Mouse (Mus musculus): ENCODE data around the gene Dhh.

The Dhh gene

GRCm38 (mm10) chr15:98871070-98871915 is 27.0 kb downstream of the Dhh start, which contains the start of gene Kmt2d:
Gene Kmt2d, minus strand, starts transcription at chr15:98871204.
- DNase-seq: peak in 1 of 2 experiments; percentile 44

GRCm38 (mm10) chr15:98870179-98871069 is 27.9 kb downstream of the Dhh start:
- DNase-seq: peak in 1 of 2 experiments; percentile 45

- DNase-seq: no peak
Observed at GRCm38 (mm10) chr15:98869342-98870178, 28.8 kb downstream of the Dhh start.

- DNase-seq: no peak
Observed at GRCm38 (mm10) chr15:98868346-98869063, 29.8 kb downstream of the Dhh start.

GRCm38 (mm10) chr15:98867321-98867720 is 31.0 kb downstream of the Dhh start:
- peak; percentile 48 to 66 for DNase-seq

GRCm38 (mm10) chr15:98866501-98866900 is 31.8 kb downstream of the Dhh start:
- no peak for DNase-seq

- DNase-seq: no peak
Observed at GRCm38 (mm10) chr15:98865771-98866170, 32.6 kb downstream of the Dhh start.

- DNase-seq: no peak
Observed at GRCm38 (mm10) chr15:98864951-98865350, 33.4 kb downstream of the Dhh start.

GRCm38 (mm10) chr15:98863451-98863958 is 34.8 kb downstream of the Dhh start:
- no peak for DNase-seq

GRCm38 (mm10) chr15:98861701-98862410 is 36.5 kb downstream of the Dhh start:
- no peak for DNase-seq

GRCm38 (mm10) chr15:98860921-98861320 is 37.4 kb downstream of the Dhh start:
- no peak for DNase-seq

GRCm38 (mm10) chr15:98859319-98860043 is 38.9 kb downstream of the Dhh start:
- DNase-seq: no peak

GRCm38 (mm10) chr15:98854214-98854613 is 44.1 kb downstream of the Dhh start:
- DNase-seq: no peak

- no peak for DNase-seq
Observed at GRCm38 (mm10) chr15:98853161-98853937, 45.0 kb downstream of the Dhh start.

- no peak for DNase-seq
Observed at GRCm38 (mm10) chr15:98852733-98853132, 45.6 kb downstream of the Dhh start.

- DNase-seq: no peak
Observed at GRCm38 (mm10) chr15:98852071-98852470, 46.3 kb downstream of the Dhh start.

- no peak for DNase-seq
Observed at GRCm38 (mm10) chr15:98851229-98851818, 47.0 kb downstream of the Dhh start.

- no peak for DNase-seq
Observed at GRCm38 (mm10) chr15:98850668-98851067, 47.7 kb downstream of the Dhh start.

All from thymus, adult 18-20 months (tissue).